Mouse (Mus musculus) bone marrow, adult 2 months (tissue): ENCODE measurements around the gene Prss29.

Experiments
- CTCF ChIP-seq: fragments of 200-500 bp; IDR thresholded peaks from 2 replicates; pipeline ENCODE4 v1.5.1; 2011; ENCODE audit warnings: low read length, control low read depth; ENCODE audit not compliant: control insufficient read depth, insufficient read depth
- POLR2A ChIP-seq: fragments of 200-500 bp; IDR thresholded peaks from 2 replicates; pipeline ENCODE4 v1.6.1; 2011; ENCODE audit warnings: low read depth, mild to moderate bottlenecking, control low read depth, low read length, borderline replicate concordance; ENCODE audit not compliant: control insufficient read depth

- peak; percentile 74 for TF ChIP-seq CTCF
- TF ChIP-seq POLR2A = no peak
Measured at GRCm38 (mm10) chr17:25363726-25364125, 45.3 kb downstream of the Prss29 start.
